Mouse (Mus musculus) stomach, postnatal 0 days (tissue): ENCODE measurements at regions not wholly inside any gene's neighbourhood (a gene's known extent, or its start where the extent isn't known, plus 50 kb on each side); places are given as distances from the start of the nearest gene placed in this dataset.

Experiments
- CTCF ChIP-seq: IDR thresholded peaks from 2 replicates; pipeline ENCODE4 v1.5.1; 2016; ENCODE audit warnings: antibody characterized with exemption, low read depth, mild to moderate bottlenecking, moderate library complexity
- EP300 ChIP-seq: optimal IDR thresholded peaks from 2 replicates; pipeline ENCODE3; 2016; ENCODE audit warnings: antibody characterized with exemption

DNA sequence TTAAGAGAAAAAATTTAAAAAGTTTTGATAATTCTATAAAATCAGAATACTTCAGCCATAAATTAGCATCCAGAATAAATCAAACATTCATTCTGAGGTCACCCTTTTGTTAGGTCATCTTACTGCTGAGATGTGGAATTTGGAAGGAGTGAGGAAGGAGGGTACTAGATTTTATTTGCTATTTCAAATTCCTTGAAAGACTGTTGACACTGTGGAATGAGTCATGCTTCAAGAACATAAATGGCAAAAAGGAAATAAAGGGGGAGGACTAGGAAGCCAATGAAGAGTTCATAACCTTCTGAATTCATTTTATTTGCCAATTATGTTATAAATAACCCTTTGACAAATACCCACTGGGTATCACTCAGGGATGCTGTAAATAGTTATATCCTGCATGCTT is 324.6 kb downstream of the Adcyap1 start:
- no peak for TF ChIP-seq CTCF
- TF ChIP-seq EP300: no peak
